Mouse (Mus musculus) lung, embryonic 16.5 days (tissue): Measurements from ENCODE around the gene Svs4. TPM values are rescaled to one million over a fixed set of nuclear protein-coding genes. Genes with fewer than 3 reads are reported as not detected.
"Not testable (repeated sequence)": the region's sequence is repeated elsewhere in the genome, so short reads cannot be mapped to it uniquely, and the experiment has no call there.

Source experiments
- ATAC-seq: fragments of 200-750 bp; cut with Nextera tagmentation; 2 replicates; pipeline ENCODE4 v1.8.0; 2017; ENCODE audit warnings: low read depth, mild to moderate bottlenecking, moderate library complexity
- H3K27ac ChIP-seq: fragments of 300-500 bp; sonication (generic); 2 replicates; pipeline ENCODE4 v1.5.1; 2014; ENCODE audit warnings: mild to moderate bottlenecking, control low read depth, low read length
- H3K27me3 ChIP-seq: fragments of 300-500 bp; sonication (generic); 2 replicates; pipeline ENCODE4 v1.6.1; 2014; ENCODE audit warnings: low read depth, low read length, mixed read lengths; ENCODE audit not compliant: control insufficient read depth, insufficient read depth
- H3K36me3 ChIP-seq: fragments of 300-500 bp; sonication (generic); 2 replicates; pipeline ENCODE4 v1.6.1; 2014; ENCODE audit warnings: low read length; ENCODE audit not compliant: control insufficient read depth, insufficient read depth
- H3K4me1 ChIP-seq: fragments of 300-500 bp; sonication (generic); replicated peaks from 2 replicates; pipeline ENCODE4 v1.6.1; 2014; ENCODE audit warnings: low read length, mixed read lengths; ENCODE audit not compliant: control insufficient read depth, insufficient read depth
- H3K4me2 ChIP-seq: fragments of 300-500 bp; sonication (generic); 2 replicates; pipeline ENCODE4 v1.6.1; 2014; ENCODE audit warnings: low read depth, low read length, control low read depth
- H3K4me3 ChIP-seq: fragments of 300-500 bp; sonication (generic); 2 replicates; pipeline ENCODE4 v1.5.1; 2014; ENCODE audit warnings: mild to moderate bottlenecking, low read length, control low read depth
- H3K9ac ChIP-seq: fragments of 300-500 bp; sonication (generic); 2 replicates; pipeline ENCODE4 v1.6.1; 2014; ENCODE audit warnings: low read length, control low read depth
- H3K9me3 ChIP-seq: fragments of 300-500 bp; sonication (generic); 2 replicates; pipeline ENCODE4 v1.6.1; 2016; ENCODE audit warnings: low read length; ENCODE audit not compliant: control insufficient read depth
- WGBS: fragments of 180-500 bp; shearing (Covaris S2); extraction: QIAGEN DNeasy Blood & Tissue Kit; methylation state at CpG from one replicate; pipeline ENCODE4 v1.1.7; 2014; 5-methylcytosine and 5-hydroxymethylcytosine counted together
- polyA plus RNA-seq: library from polyadenylated mRNA; unstranded; fragments of >200 nt; fragmentation: Nextera tagmentation; extraction: Ambion mirVana; gene quantifications from 2 replicates; pipeline ENCODE4 v1.2.1, GENCODE M21; 2015

Svs4 gene
- not detected in 2 replicates for polyA plus RNA-seq

- H3K4me3 ChIP-seq, result no peak within 1 kb of the TSS
- 85% methylated on average over 4 of the region's 4 CpGs for WGBS
These were observed at the start of gene Svs4 for GRCm38 (mm10) chr2:164278359-164278758. Gene Svs4, minus strand, starts transcription at chr2:164278459.

GRCm38 (mm10) chr2:164320983-164321382 lies 42.7 kb upstream of the Svs4 start:
- no peak overlapping the region for H3K4me3 ChIP-seq
- H3K4me2 ChIP-seq, result no peak overlapping the region

More at GRCm38 (mm10) chr2:164278359-164278758, at the start of gene Svs4:
- ATAC-seq, result no peak
- H3K36me3 ChIP-seq, result no peaks in the 10 kb centered on the region
- no peak within 1 kb of the TSS for H3K4me2 ChIP-seq
- no peak within 1 kb of the TSS for H3K9ac ChIP-seq
- H3K4me1 ChIP-seq, result no peaks in the 10 kb centered on the region
- H3K27ac ChIP-seq, result no peak within 1 kb of the TSS
- H3K9me3 ChIP-seq, result no peaks in the 10 kb centered on the region
- H3K27me3 ChIP-seq, result no peaks in the 10 kb centered on the region

GRCm38 (mm10) chr2:164316451-164316850 lies 38.2 kb upstream of the Svs4 start, which contains the start of gene Svs6:
Gene Svs6, plus strand, starts transcription at chr2:164316751.
- not testable (repeated sequence) for H3K4me1 ChIP-seq, ATAC-seq, H3K9me3 ChIP-seq, H3K4me3 ChIP-seq, H3K27ac ChIP-seq, H3K36me3 ChIP-seq, H3K4me2 ChIP-seq, H3K27me3 ChIP-seq, H3K9ac ChIP-seq
- 67% methylated on average over 1 of the region's 1 CpGs for WGBS

More at GRCm38 (mm10) chr2:164320983-164321382, 42.7 kb upstream of the Svs4 start:
- H3K36me3 ChIP-seq, result no peaks in the 10 kb centered on the region
- 75% methylated on average over 6 of the region's 6 CpGs for WGBS
- H3K9me3 ChIP-seq, result no peaks in the 10 kb centered on the region
- no peak overlapping the region for H3K9ac ChIP-seq
- H3K4me1 ChIP-seq, result no peaks in the 10 kb centered on the region
- H3K27ac ChIP-seq, result no peak overlapping the region
- no peaks in the 10 kb centered on the region for H3K27me3 ChIP-seq
- ATAC-seq, result no peak

- H3K9me3 ChIP-seq, H3K4me1 ChIP-seq, H3K27me3 ChIP-seq, H3K4me3 ChIP-seq, H3K27ac ChIP-seq, H3K36me3 ChIP-seq, H3K9ac ChIP-seq, H3K4me2 ChIP-seq, ATAC-seq: not testable (repeated sequence)
These were observed 37.2 kb upstream of the Svs4 start for GRCm38 (mm10) chr2:164315460-164315859.

GRCm38 (mm10) chr2:164312599-164312998 lies 34.3 kb upstream of the Svs4 start:
- ATAC-seq, result no peak
- H3K4me2 ChIP-seq, result no peak overlapping the region
- no peaks in the 10 kb centered on the region for H3K36me3 ChIP-seq
- H3K9me3 ChIP-seq, result no peaks in the 10 kb centered on the region
- no peak overlapping the region for H3K27ac ChIP-seq
- no peak overlapping the region for H3K4me3 ChIP-seq
- no peaks in the 10 kb centered on the region for H3K4me1 ChIP-seq
- H3K27me3 ChIP-seq, result no peaks in the 10 kb centered on the region
- no peak overlapping the region for H3K9ac ChIP-seq
- WGBS, result 72% methylated on average over 5 of the region's 5 CpGs

- H3K9me3 ChIP-seq, H3K9ac ChIP-seq, H3K27me3 ChIP-seq, H3K4me2 ChIP-seq, H3K4me1 ChIP-seq, H3K27ac ChIP-seq, H3K4me3 ChIP-seq, ATAC-seq, H3K36me3 ChIP-seq: not testable (repeated sequence)
- 76% methylated on average over 1 of the region's 1 CpGs for WGBS
These were observed 10.7 kb upstream of the Svs4 start, which contains the start of gene Svs3a for GRCm38 (mm10) chr2:164288968-164289367. Gene Svs3a, plus strand, starts transcription at chr2:164289268.

GRCm38 (mm10) chr2:164256540-164256939 lies 21.7 kb downstream of the Svs4 start, which contains the start of gene Svs3b:
Gene Svs3b, minus strand, starts transcription at chr2:164256640.
- H3K9ac ChIP-seq, H3K9me3 ChIP-seq, H3K27ac ChIP-seq, H3K27me3 ChIP-seq, H3K36me3 ChIP-seq, H3K4me2 ChIP-seq, ATAC-seq, H3K4me3 ChIP-seq, H3K4me1 ChIP-seq: not testable (repeated sequence)
- WGBS, result 71% methylated on average over 1 of the region's 1 CpGs

- Histone ChIP-seq H3K4me3 (no peak within 1 kb of the TSS), H3K4me1 (no peaks in the 10 kb centered on the region), H3K36me3 (no peaks in the 10 kb centered on the region), H3K27me3 (no peaks in the 10 kb centered on the region), H3K9me3 (no peaks in the 10 kb centered on the region), H3K4me2 (no peak within 1 kb of the TSS), H3K9ac (no peak within 1 kb of the TSS), H3K27ac (no peak within 1 kb of the TSS)
- no peak for ATAC-seq
- 73% methylated on average over 3 of the region's 3 CpGs for WGBS
These were observed 39.9 kb downstream of the Svs4 start, which contains the start of gene Svs2 for GRCm38 (mm10) chr2:164238366-164238765. Gene Svs2, minus strand, starts transcription at chr2:164238466.

GRCm38 (mm10) chr2:164232671-164233070 lies 45.6 kb downstream of the Svs4 start:
- Histone ChIP-seq H3K4me2 (no peak overlapping the region), H3K4me3 (no peak overlapping the region), H3K36me3 (no peaks in the 10 kb centered on the region), H3K9ac (no peak overlapping the region), H3K27me3 (no peaks in the 10 kb centered on the region), H3K27ac (no peak overlapping the region), H3K9me3 (no peaks in the 10 kb centered on the region), H3K4me1 (no peaks in the 10 kb centered on the region)
- ATAC-seq, result no peak
- WGBS, result 72% methylated on average over 8 of the region's 8 CpGs
